Mouse (Mus musculus): Measurements from ENCODE around the gene Ppat.
A peak's percentile ranks its signal among the peaks of the same experiment; 100 is the strongest.

Ppat gene

GRCm38 (mm10) chr5:76884107-76884506 lies 67.3 kb downstream of the Ppat start:
- no peak for DNase-seq (ENCODE audit: low read depth, low spot score)

- no peak for DNase-seq (ENCODE audit: low read depth, low spot score)
These were observed 75.1 kb downstream of the Ppat start for GRCm38 (mm10) chr5:76876106-76876758.

- DNase-seq (ENCODE audit: low read depth, low spot score): no peak
These were observed 81.8 kb downstream of the Ppat start for GRCm38 (mm10) chr5:76869553-76869952.

GRCm38 (mm10) chr5:76868693-76869286 lies 82.6 kb downstream of the Ppat start:
- peak; percentile 63 for DNase-seq (ENCODE audit: low read depth, low spot score)

- no peak for DNase-seq (ENCODE audit: low read depth, low spot score)
These were observed 84.6 kb downstream of the Ppat start for GRCm38 (mm10) chr5:76866819-76867218.
